Mouse (Mus musculus): ENCODE measurements around the gene 4931409K22Rik. TPM values are rescaled to one million over a fixed set of nuclear protein-coding genes. Genes with fewer than 3 reads are reported as not detected.

The 4931409K22Rik gene
- total RNA-seq (2023): not detected

GRCm38 (mm10) chr5:24556709-24557108 is at the start of gene 4931409K22Rik:
Gene 4931409K22Rik (minus strand): TSS chr5:24556809.

GRCm38 (mm10) chr5:24586547-24587199 is 30.1 kb upstream of the 4931409K22Rik start, which contains the start of gene Chpf2:
Gene Chpf2 (plus strand): TSS chr5:24586741.

DNA sequence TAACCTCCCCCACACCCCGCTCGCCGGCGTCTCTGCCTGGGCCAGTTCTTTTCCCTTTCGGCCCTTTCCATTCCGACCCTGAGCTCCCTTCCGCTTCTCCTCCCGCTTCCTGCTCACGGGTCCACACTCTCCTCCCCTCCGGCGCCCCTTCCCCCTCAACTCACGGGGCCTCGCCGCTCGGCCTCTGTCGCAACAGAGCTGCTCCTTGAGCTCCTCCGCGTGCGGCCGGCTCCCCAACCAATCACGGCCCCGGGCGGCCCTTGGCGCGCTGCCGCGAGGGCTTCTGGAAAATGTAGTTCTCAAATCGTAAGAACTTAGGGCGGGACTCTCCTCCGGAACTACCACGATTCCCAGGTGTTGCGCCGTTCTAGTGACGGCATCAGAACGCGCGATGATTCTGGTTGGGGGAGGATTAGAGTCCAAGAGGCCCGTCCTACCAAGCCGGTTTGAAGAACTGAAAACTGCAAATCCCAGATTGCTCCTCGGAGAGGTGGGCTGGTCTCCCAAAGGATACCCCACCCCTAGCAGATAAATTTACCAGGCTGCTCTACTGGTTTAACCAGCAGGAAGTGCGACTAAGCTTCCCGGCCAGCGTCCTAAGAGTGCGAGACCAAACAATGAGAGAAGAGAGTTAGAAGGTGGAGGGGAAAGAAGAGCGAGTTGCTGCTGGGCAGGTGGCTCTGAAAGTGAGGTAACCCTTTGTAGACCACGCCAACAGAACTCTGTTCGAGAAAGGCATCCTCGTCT is 20.7 kb upstream of the 4931409K22Rik start, which contains the start of gene Abcf2:
Abcf2 (minus strand) TSS at position 285 of the 747 bp plus-strand sequence.

GRCm38 (mm10) chr5:24540387-24541143 is 16.0 kb downstream of the 4931409K22Rik start, which contains the start of gene Asb10:
Gene Asb10 (minus strand): TSS chr5:24540978.

GRCm38 (mm10) chr5:24526889-24527230 is 29.7 kb downstream of the 4931409K22Rik start, which contains the start of gene Gbx1:
Gene Gbx1 (minus strand): TSS chr5:24527202.

Other genes with a start within 250 kb of the 4931409K22Rik start
- gene Kcnh2, start 205.2 kb downstream of the 4931409K22Rik start, total RNA-seq (2023): not detected
- under 1 TPM in 1 of 2 experiments, not detected in 1; 0.13 TPM for gene Nos3, start 192.0 kb downstream of the 4931409K22Rik start, total RNA-seq (2023)
- 1 to 10 TPM in 1 of 2 experiments, under 1 TPM in 1; 0.31 to 1.1 TPM for gene Atg9b, start 164.7 kb downstream of the 4931409K22Rik start, total RNA-seq (2023)
- 10 to 100 TPM; 11.7 to 13.8 TPM for gene Abcb8, start 163.1 kb downstream of the 4931409K22Rik start, total RNA-seq (2023)
- gene Asic3, start 143.4 kb downstream of the 4931409K22Rik start, total RNA-seq (2023): not detected
- gene Cdk5, start 133.3 kb downstream of the 4931409K22Rik start, total RNA-seq (2023): 10 to 100 TPM; 28.2 to 28.5 TPM
- gene Slc4a2, start 133.0 kb downstream of the 4931409K22Rik start, total RNA-seq (2023): 10 to 100 TPM; 57.8 to 62.5 TPM
- 10 to 100 TPM; 26.5 to 30.3 TPM for gene Fastk, start 111.5 kb downstream of the 4931409K22Rik start, total RNA-seq (2023)
- gene Tmub1, start 109.0 kb downstream of the 4931409K22Rik start, total RNA-seq (2023): 10 to 100 TPM; 14.0 to 14.5 TPM
- gene Agap3, start 104.6 kb downstream of the 4931409K22Rik start, total RNA-seq (2023): 10 to 100 TPM; 26.9 to 28.4 TPM
- not detected for gene Gbx1, start 29.6 kb downstream of the 4931409K22Rik start, total RNA-seq (2023)
- gene Asb10, start 15.8 kb downstream of the 4931409K22Rik start, total RNA-seq (2023): not detected
- gene Abcf2, start 20.7 kb upstream of the 4931409K22Rik start, total RNA-seq (2023): 10 to 100 TPM; 25.6 to 25.9 TPM
- gene Chpf2, start 29.9 kb upstream of the 4931409K22Rik start, total RNA-seq (2023): 10 to 100 TPM; 19.1 to 23.7 TPM
- under 1 TPM in 1 of 2 experiments, not detected in 1; 0.31 TPM for gene Smarcd3, start 67.6 kb upstream of the 4931409K22Rik start, total RNA-seq (2023)
- gene Nub1, start 128.7 kb upstream of the 4931409K22Rik start, total RNA-seq (2023): 10 to 100 TPM; 46.1 to 46.9 TPM
- not detected for gene Wdr86, start 173.9 kb upstream of the 4931409K22Rik start, total RNA-seq (2023)
- gene Crygn, start 201.2 kb upstream of the 4931409K22Rik start, total RNA-seq (2023): not detected